ENCODE assay signal across 9 mouse cellular contexts in the genomic region with DNA sequence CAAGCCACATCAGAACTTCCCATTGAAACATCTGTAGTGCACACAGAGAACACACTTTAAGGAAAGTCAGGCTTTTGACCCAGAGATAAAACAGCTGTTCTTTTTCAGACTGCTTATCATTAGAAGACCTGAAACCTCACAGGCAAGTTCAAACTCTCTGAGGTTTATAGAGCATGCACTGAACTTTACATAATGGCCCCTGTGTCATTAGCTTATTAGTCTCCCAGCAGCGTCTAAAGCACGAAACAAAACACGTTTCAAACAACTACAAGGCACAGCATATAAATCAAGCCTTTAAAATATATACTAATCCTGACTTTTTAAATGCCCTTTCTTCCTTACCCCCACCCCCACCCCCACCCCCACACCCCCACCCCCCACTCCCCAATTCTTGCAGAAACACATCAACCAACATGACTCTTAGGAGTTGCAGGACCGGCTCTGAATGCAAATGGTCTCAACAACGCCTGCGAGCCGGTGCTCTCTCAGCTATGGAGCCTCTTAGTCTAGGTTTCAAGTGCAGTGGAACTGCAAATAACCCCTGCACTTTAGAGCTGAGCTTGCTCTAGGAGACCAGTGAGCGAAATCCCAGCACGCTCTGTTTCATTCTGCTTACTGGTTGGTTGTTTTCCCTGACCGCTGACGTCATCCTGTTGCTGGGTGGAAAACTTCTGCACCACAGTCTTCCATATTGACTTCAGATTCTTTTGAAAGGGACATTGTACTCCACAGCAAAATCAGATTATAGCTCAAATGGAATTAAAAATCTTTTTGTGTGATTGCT. TPM values are rescaled to one million over a fixed set of nuclear protein-coding genes. Genes with fewer than 3 reads are reported as not detected.
DNase-seq lines count a peak whose midpoint lies in the region; ATAC-seq lines count a peak whose summit lies in the region.
"Had no signal": no experiment of that assay in that cellular context is flagged by ENCODE, and none has a peak within 500 bp of the region (broad histone marks: within the 10 kb centered on the region; RNA-seq: fewer than 3 reads in every experiment).

No protein-coding gene starts in this region.

- WGBS in embryonic facial prominence, embryonic 15.5 days: 19% methylated on average over 11 of the region's 11 CpGs
- 24% methylated on average over 11 of the region's 11 CpGs for WGBS in limb, embryonic 10.5 days
- 34% methylated on average over 11 of the region's 11 CpGs for WGBS in midbrain, embryonic 14.5 days

- peak overlapping the region; percentile 74; the same call in 1 of the 2 replicates for H3K27ac ChIP-seq in embryonic facial prominence, embryonic 15.5 days (replicated peaks)
- peak overlapping the region; percentile 77 for H3K27ac ChIP-seq in limb, embryonic 10.5 days
- no peak overlapping the region for H3K27ac ChIP-seq in midbrain, embryonic 14.5 days (replicated peaks; ENCODE audit: low read depth, low read length)

- H3K36me3 ChIP-seq in embryonic facial prominence, embryonic 15.5 days: no peaks in the 10 kb centered on the region
- H3K36me3 ChIP-seq in limb, embryonic 10.5 days: no peaks in the 10 kb centered on the region
- H3K36me3 ChIP-seq in midbrain, embryonic 14.5 days (ENCODE audit: control insufficient read depth, insufficient read depth, low read length): no peaks in the 10 kb centered on the region

- H3K9me3 ChIP-seq in embryonic facial prominence, embryonic 15.5 days (replicated peaks): no peaks in the 10 kb centered on the region
- no peaks in the 10 kb centered on the region for H3K9me3 ChIP-seq in limb, embryonic 10.5 days (replicated peaks)
- no peaks in the 10 kb centered on the region for H3K9me3 ChIP-seq in midbrain, embryonic 14.5 days (ENCODE audit: control insufficient read depth, low read length)

- no peak for ATAC-seq in embryonic facial prominence, embryonic 15.5 days (ENCODE audit: insufficient number of reproducible peaks, low FRiP score, low TSS enrichment, low read depth)
- peak; percentile 53; the same call in 1 of the 2 replicates for ATAC-seq in midbrain, embryonic 14.5 days (ENCODE audit: low FRiP score, low TSS enrichment)
- ATAC-seq: Patski had no signal

- H3K4me1 ChIP-seq in embryonic facial prominence, embryonic 15.5 days: peaks cover 32% of the 10 kb centered on the region
- peaks cover 24% of the 10 kb centered on the region for H3K4me1 ChIP-seq in limb, embryonic 10.5 days
- 0 out of 2 replicates have a peak, but pooled peaks cover 12% of the 10 kb centered on the region for H3K4me1 ChIP-seq in midbrain, embryonic 14.5 days (ENCODE audit: control insufficient read depth, insufficient read depth, low read length)

- no peak overlapping the region for H3K9ac ChIP-seq in embryonic facial prominence, embryonic 15.5 days
- H3K9ac ChIP-seq in midbrain, embryonic 14.5 days (replicated peaks; ENCODE audit: low read length): no peak overlapping the region

- H3K4me3 ChIP-seq in embryonic facial prominence, embryonic 15.5 days (replicated peaks): no peak overlapping the region
- no peak overlapping the region for H3K4me3 ChIP-seq in limb, embryonic 10.5 days
- H3K4me3 ChIP-seq in midbrain, embryonic 14.5 days (replicated peaks; ENCODE audit: low read depth, low read length): no peak overlapping the region

- DNase-seq in left cerebral cortex, adult 11 months (ENCODE audit: low spot score): peak; percentile 23
- no peak for DNase-seq in left cerebral cortex, adult 18-20 months (ENCODE audit: low spot score in 2 of 2)
- DNase-seq in hindlimb bud, embryonic 11.5 days (ENCODE audit: extremely low spot score, low read depth, low spot score): peak; percentile 60
- peak; percentile 51 for DNase-seq in limb, embryonic 10.5 days (ENCODE audit: low spot score)
- DNase-seq in midbrain, embryonic 14.5 days: peak; percentile 77
- no peak for DNase-seq in urinary bladder, postnatal 10 days (ENCODE audit: low spot score)
- no peak for DNase-seq in urinary bladder, postnatal 36 days (ENCODE audit: low spot score in 2 of 2)

- H3K27me3 ChIP-seq in embryonic facial prominence, embryonic 15.5 days: no peaks in the 10 kb centered on the region
- H3K27me3 ChIP-seq in limb, embryonic 10.5 days (ENCODE audit: low read depth, poor library complexity, severe bottlenecking): no peaks in the 10 kb centered on the region
- H3K27me3 ChIP-seq in midbrain, embryonic 14.5 days (ENCODE audit: control insufficient read depth, insufficient read depth, low read length): no peaks in the 10 kb centered on the region
- H3K27me3 ChIP-seq: Patski had no signal

- 0 out of 2 replicates have a peak overlapping the region, but pooled peaks have one; percentile 22 for H3K4me2 ChIP-seq in embryonic facial prominence, embryonic 15.5 days (replicated peaks)
- H3K4me2 ChIP-seq in midbrain, embryonic 14.5 days (ENCODE audit: low read length): peak overlapping the region; percentile 19; the same call in 1 of the 2 replicates

RNA-seq across cellular contexts. Expression of a gene that starts 28.7 kb away (rescaled TPM):
- 100 to 1,000 TPM; 109 to 141 TPM for total RNA-seq in left cerebral cortex, adult 18-20 months (2021)
- 16.2 and 17.7 TPM in 2 replicates for polyA plus RNA-seq in embryonic facial prominence, embryonic 15.5 days (2015; fragmentation: Nextera tagmentation; extraction: Ambion mirVana)
- polyA plus RNA-seq in limb, embryonic 10.5 days (2016; fragmentation: Nextera tagmentation; extraction: Ambion mirVana): 13.2 and 22.9 TPM in 2 replicates
- polyA plus RNA-seq in midbrain, embryonic 14.5 days (2014; fragmentation: Nextera tagmentation; extraction: Ambion mirVana): 28.5 and 47.8 TPM in 2 replicates

Comparison
In these comparisons a context has a peak if more than half of its experiments do, and no peak if none do; other contexts are left out.
1. DNase-seq: peak in left cerebral cortex, adult 11 months (single experiment), hindlimb bud, embryonic 11.5 days (single experiment), limb, embryonic 10.5 days (single experiment) and midbrain, embryonic 14.5 days (single experiment); none in left cerebral cortex, adult 18-20 months (0 of 2), urinary bladder, postnatal 10 days (single experiment) and urinary bladder, postnatal 36 days (0 of 2).